In the genomic region with DNA sequence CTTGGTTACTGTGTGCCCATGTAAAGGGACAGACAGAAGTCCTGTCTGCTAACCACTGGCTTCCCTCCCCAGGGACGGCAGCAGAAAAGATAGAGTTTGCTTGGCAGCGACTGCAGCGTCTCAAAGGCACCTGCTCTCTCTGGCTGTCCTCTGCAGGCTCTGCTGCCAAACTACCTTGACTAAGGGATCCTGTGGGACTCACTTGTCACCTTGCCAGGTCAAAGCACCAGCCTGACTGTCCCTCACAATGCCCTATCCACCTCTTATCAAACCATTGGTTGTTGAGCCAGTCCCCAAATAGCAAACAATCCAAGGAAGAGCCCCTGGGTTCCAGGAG, we compare ENCODE assay signal across 8 mouse cellular contexts. TPM values are rescaled to one million over a fixed set of nuclear protein-coding genes. Genes with fewer than 3 reads are reported as not detected.
A peak's percentile ranks its signal among the peaks of the same experiment; 100 is the strongest.
DNase-seq lines count a peak whose midpoint lies in the region; ATAC-seq and TF ChIP-seq lines count a peak whose summit lies in the region.

No protein-coding gene starts in this region.

- peak; percentile 18 for DNase-seq in thymus, adult 2 months
- no peak for DNase-seq in thymus, adult 18-20 months
- no peak for DNase-seq in frontal cortex, postnatal 36 days (ENCODE audit: low spot score in 2 of 2)
- DNase-seq in urinary bladder, postnatal 10 days (ENCODE audit: low spot score): no peak

- peak overlapping the region; percentile 90 for H3K27ac ChIP-seq in thymus, adult 2 months (ENCODE audit: control insufficient read depth, insufficient read depth, low read length)
- H3K27ac ChIP-seq in embryonic facial prominence, embryonic 12.5 days: peak overlapping the region; percentile 93
- peak overlapping the region; percentile 96 for H3K27ac ChIP-seq in heart, embryonic 12.5 days (ENCODE audit: poor library complexity, severe bottlenecking)
- H3K27ac ChIP-seq in limb, embryonic 12.5 days: peak overlapping the region; percentile 96
- peak overlapping the region; percentile 94 for H3K27ac ChIP-seq in small intestine, adult 2 months (ENCODE audit: insufficient read depth, low read depth, low read length)

- H3K4me2 ChIP-seq in embryonic facial prominence, embryonic 12.5 days (replicated peaks): no peak overlapping the region
- peak overlapping the region; percentile 65 for H3K4me2 ChIP-seq in heart, embryonic 12.5 days
- H3K4me2 ChIP-seq in limb, embryonic 12.5 days: peak overlapping the region; percentile 27; the same call in 1 of the 2 replicates

- 42% methylated on average over 3 of the region's 3 CpGs for WGBS in thymus, adult 2 months
- WGBS in embryonic facial prominence, embryonic 12.5 days: 44% methylated on average over 3 of the region's 3 CpGs
- WGBS in heart, embryonic 12.5 days: 28% methylated on average over 3 of the region's 3 CpGs
- 56% methylated on average over 3 of the region's 3 CpGs for WGBS in limb, embryonic 12.5 days
- WGBS in small intestine, adult 2 months: 16% methylated on average over 3 of the region's 3 CpGs

- ATAC-seq in embryonic facial prominence, embryonic 12.5 days (ENCODE audit: insufficient number of reproducible peaks, insufficient read depth, low FRiP score, low TSS enrichment): no peak
- ATAC-seq in heart, embryonic 12.5 days (ENCODE audit: insufficient number of reproducible peaks, low FRiP score): no peak
- ATAC-seq in limb, embryonic 12.5 days (ENCODE audit: insufficient number of reproducible peaks, insufficient read depth, low FRiP score, low TSS enrichment, low read depth): no peak

- H3K9ac ChIP-seq in embryonic facial prominence, embryonic 12.5 days: peak overlapping the region; percentile 50; the same call in 1 of the 2 replicates
- H3K9ac ChIP-seq in heart, embryonic 12.5 days: peak overlapping the region; percentile 64
- H3K9ac ChIP-seq in limb, embryonic 12.5 days (replicated peaks): peak overlapping the region; percentile 55; the same call in 1 of the 2 replicates

- TF ChIP-seq CTCF in thymus, adult 2 months (IDR thresholded peaks at IDR 0.05; ENCODE audit: borderline replicate concordance, control insufficient read depth, extremely low read depth, insufficient read depth, low read length, poor library complexity): no peak
- no peak for TF ChIP-seq CTCF in small intestine, adult 2 months (IDR thresholded peaks at IDR 0.05; ENCODE audit: extremely low read depth, insufficient read length, insufficient replicate concordance, low read depth, low read length)

- H3K27me3 ChIP-seq in thymus, adult 2 months (ENCODE audit: control insufficient read depth, insufficient read depth, low read length): no peaks in the 10 kb centered on the region
- H3K27me3 ChIP-seq in embryonic facial prominence, embryonic 12.5 days: no peaks in the 10 kb centered on the region
- no peaks in the 10 kb centered on the region for H3K27me3 ChIP-seq in heart, embryonic 12.5 days (replicated peaks)
- H3K27me3 ChIP-seq in limb, embryonic 12.5 days: no peaks in the 10 kb centered on the region
- H3K27me3 ChIP-seq in small intestine, adult 2 months (ENCODE audit: control insufficient read depth, insufficient read depth, low read length): no peaks in the 10 kb centered on the region

- H3K4me1 ChIP-seq in thymus, adult 2 months (replicated peaks; ENCODE audit: control insufficient read depth, insufficient read depth, low read length): peaks cover 16% of the 10 kb centered on the region
- H3K4me1 ChIP-seq in embryonic facial prominence, embryonic 12.5 days: peaks cover 14% of the 10 kb centered on the region
- peaks cover 23% of the 10 kb centered on the region for H3K4me1 ChIP-seq in heart, embryonic 12.5 days (replicated peaks)
- peaks cover 19% of the 10 kb centered on the region for H3K4me1 ChIP-seq in limb, embryonic 12.5 days (replicated peaks)
- H3K4me1 ChIP-seq in small intestine, adult 2 months (ENCODE audit: control insufficient read depth, insufficient read depth, insufficient read length, low read length): peaks cover 13% of the 10 kb centered on the region

- no peaks in the 10 kb centered on the region for H3K9me3 ChIP-seq in embryonic facial prominence, embryonic 12.5 days
- H3K9me3 ChIP-seq in heart, embryonic 12.5 days (replicated peaks): no peaks in the 10 kb centered on the region
- no peaks in the 10 kb centered on the region for H3K9me3 ChIP-seq in limb, embryonic 12.5 days

- H3K4me3 ChIP-seq in thymus, adult 2 months (ENCODE audit: control insufficient read depth, insufficient read depth, low read length): no peak overlapping the region
- H3K4me3 ChIP-seq in embryonic facial prominence, embryonic 12.5 days: no peak overlapping the region
- H3K4me3 ChIP-seq in heart, embryonic 12.5 days: no peak overlapping the region
- no peak overlapping the region for H3K4me3 ChIP-seq in limb, embryonic 12.5 days (replicated peaks)
- no peak overlapping the region for H3K4me3 ChIP-seq in small intestine, adult 2 months (ENCODE audit: low read depth, low read length)

- no peaks in the 10 kb centered on the region for H3K36me3 ChIP-seq in thymus, adult 2 months (ENCODE audit: control insufficient read depth, insufficient read depth, low read length)
- H3K36me3 ChIP-seq in embryonic facial prominence, embryonic 12.5 days: no peaks in the 10 kb centered on the region
- H3K36me3 ChIP-seq in heart, embryonic 12.5 days: no peaks in the 10 kb centered on the region
- no peaks in the 10 kb centered on the region for H3K36me3 ChIP-seq in limb, embryonic 12.5 days
- H3K36me3 ChIP-seq in small intestine, adult 2 months (ENCODE audit: control insufficient read depth, insufficient read depth, low read length): no peaks in the 10 kb centered on the region

- TF ChIP-seq POLR2A in thymus, adult 2 months (IDR thresholded peaks at IDR 0.05; ENCODE audit: control insufficient read depth, extremely low read depth, insufficient read depth, low read length, poor library complexity): no peak
- no peak for TF ChIP-seq POLR2A in small intestine, adult 2 months (IDR thresholded peaks at IDR 0.05; ENCODE audit: low read depth, low read length)

RNA-seq across cellular contexts. Expression of gene Pcbp1, which starts 38.0 kb away (rescaled TPM):
- 291 and 363 TPM in 2 replicates for polyA plus RNA-seq in thymus, adult 2 months (2012; rRNA removed)
- polyA plus RNA-seq in embryonic facial prominence, embryonic 12.5 days (2016; fragmentation: Nextera tagmentation; extraction: Ambion mirVana): 537 and 549 TPM in 2 replicates
- polyA plus RNA-seq in heart, embryonic 12.5 days (2016; fragmentation: Nextera tagmentation; extraction: Ambion mirVana): 415 and 416 TPM in 2 replicates
- 546 and 583 TPM in 2 replicates for polyA plus RNA-seq in limb, embryonic 12.5 days (2016; fragmentation: Nextera tagmentation; extraction: Ambion mirVana)
- 244 and 314 TPM in 2 replicates for polyA plus RNA-seq in small intestine, adult 2 months (2012; rRNA removed)

RNA-seq across cellular contexts. Expression of gene C87436, which starts 49.9 kb away (rescaled TPM):
- 14.9 and 16.6 TPM in 2 replicates for polyA plus RNA-seq in thymus, adult 2 months (2012; rRNA removed)
- 27.0 and 30.3 TPM in 2 replicates for polyA plus RNA-seq in embryonic facial prominence, embryonic 12.5 days (2016; fragmentation: Nextera tagmentation; extraction: Ambion mirVana)
- polyA plus RNA-seq in heart, embryonic 12.5 days (2016; fragmentation: Nextera tagmentation; extraction: Ambion mirVana): 16.2 and 18.0 TPM in 2 replicates
- 25.8 and 27.3 TPM in 2 replicates for polyA plus RNA-seq in limb, embryonic 12.5 days (2016; fragmentation: Nextera tagmentation; extraction: Ambion mirVana)
- polyA plus RNA-seq in small intestine, adult 2 months (2012; rRNA removed): 2.4 and 4.1 TPM in 2 replicates
